Mouse (Mus musculus) thymus, adult 2 months (tissue): Measurements from ENCODE around the gene Hvcn1.
"Not testable (repeated sequence)": the region's sequence is repeated elsewhere in the genome, so short reads cannot be mapped to it uniquely, and the experiment has no call there.

ENCODE experiments used
- CTCF ChIP-seq: fragments of 200-500 bp; IDR thresholded peaks from 2 replicates; pipeline ENCODE4 v1.5.1; 2012; ENCODE audit warnings: mild to moderate bottlenecking, control low read depth, low read length, moderate library complexity, borderline replicate concordance; ENCODE audit not compliant: control insufficient read depth, poor library complexity, insufficient read depth; ENCODE audit errors: extremely low read depth
- POLR2A ChIP-seq: fragments of 200-500 bp; IDR thresholded peaks from 2 replicates; pipeline ENCODE4 v1.6.1; 2012; ENCODE audit warnings: mild to moderate bottlenecking, low read length, control low read depth, moderate library complexity; ENCODE audit not compliant: control insufficient read depth, poor library complexity, insufficient read depth; ENCODE audit errors: extremely low read depth

- TF ChIP-seq CTCF, POLR2A: not testable (repeated sequence)
Observed at GRCm38 (mm10) chr5:122184858-122185257, 21.7 kb upstream of the Hvcn1 start.
